Mouse (Mus musculus) heart, embryonic 13.5 days (tissue): ENCODE results near the gene Med24. TPM values are rescaled to one million over a fixed set of nuclear protein-coding genes. Genes with fewer than 3 reads are reported as not detected.

ENCODE experiments used
- ATAC-seq: fragments of 200-750 bp; cut with Nextera tagmentation; 2 replicates; pipeline ENCODE4 v1.8.0; 2017; ENCODE audit warnings: moderate TSS enrichment; ENCODE audit not compliant: insufficient number of reproducible peaks, low FRiP score, low TSS enrichment; ENCODE audit errors: extremely low read depth
- H3K27ac ChIP-seq: fragments of 300-500 bp; sonication (generic); replicated peaks from 2 replicates; pipeline ENCODE4 v1.5.1; 2015; ENCODE audit warnings: moderate library complexity, mild to moderate bottlenecking, inconsistent platforms
- H3K27me3 ChIP-seq: fragments of 300-500 bp; sonication (generic); replicated peaks from 2 replicates; pipeline ENCODE4 v1.6.1; 2015; ENCODE audit warnings: mild to moderate bottlenecking, inconsistent platforms
- H3K36me3 ChIP-seq: fragments of 300-500 bp; sonication (generic); 2 replicates; pipeline ENCODE4 v1.6.1; 2015; ENCODE audit warnings: mild to moderate bottlenecking, inconsistent platforms
- H3K4me1 ChIP-seq: fragments of 300-500 bp; sonication (generic); 2 replicates; pipeline ENCODE4 v1.6.1; 2015; ENCODE audit warnings: inconsistent platforms
- H3K4me2 ChIP-seq: fragments of 300-500 bp; sonication (generic); 2 replicates; pipeline ENCODE4 v1.6.1; 2015; ENCODE audit warnings: inconsistent platforms, mild to moderate bottlenecking, moderate library complexity
- H3K4me3 ChIP-seq: fragments of 300-500 bp; sonication (generic); 2 replicates; pipeline ENCODE4 v1.5.1; 2015; ENCODE audit warnings: moderate library complexity, mild to moderate bottlenecking, inconsistent platforms
- H3K9ac ChIP-seq: fragments of 300-500 bp; sonication (generic); 2 replicates; pipeline ENCODE4 v1.6.1; 2015; ENCODE audit warnings: inconsistent platforms, mild to moderate bottlenecking, moderate library complexity
- H3K9me3 ChIP-seq: fragments of 300-500 bp; sonication (generic); 2 replicates; pipeline ENCODE4 v1.6.1; 2016; ENCODE audit warnings: inconsistent platforms
- WGBS: fragments of 180-500 bp; shearing (Covaris S2); methylation state at CpG from one replicate; pipeline ENCODE4 v1.1.7; 2015; ENCODE audit warnings: mixed read lengths; 5-methylcytosine and 5-hydroxymethylcytosine counted together
- polyA plus RNA-seq: library from polyadenylated mRNA; unstranded; fragments of >200 nt; fragmentation: Nextera tagmentation; extraction: Ambion mirVana; gene quantifications from 2 replicates; pipeline ENCODE4 v1.2.1, GENCODE M21; 2015

Gene Med24
- 35.1 and 37.4 TPM in 2 replicates for polyA plus RNA-seq

DNA sequence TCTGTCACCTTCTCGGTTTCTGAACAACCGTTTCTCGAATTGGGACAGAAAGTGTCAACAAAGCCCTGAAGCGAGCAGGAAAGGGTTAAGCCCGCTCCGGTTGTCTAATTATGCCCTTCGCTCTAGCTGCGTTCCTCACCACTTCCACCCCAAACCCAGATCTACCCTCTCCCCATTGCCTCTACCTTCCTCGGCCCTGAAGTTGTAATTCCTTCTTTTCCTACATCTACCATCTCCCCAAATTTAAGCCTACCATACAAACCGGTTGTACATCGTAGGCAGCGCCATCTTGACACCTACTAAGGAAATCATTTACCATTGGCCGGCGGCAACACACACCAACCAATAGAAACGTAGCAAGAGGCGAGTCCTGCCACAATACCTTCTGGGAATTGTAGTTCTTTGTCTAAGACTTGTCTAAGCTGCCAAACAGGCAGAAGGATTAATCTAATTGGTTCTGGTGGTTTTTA lies at the start of gene Med24:
Gene Med24 (minus strand): TSS at position 317 of the 470 bp plus-strand sequence.
- Histone ChIP-seq H3K9ac (peak within 1 kb of the TSS; percentile 80), H3K9me3 (0 out of 2 replicates have a peak, but pooled peaks cover 2% of the 10 kb centered on the region), H3K4me3 (peak within 1 kb of the TSS; percentile 68), H3K4me2 (peak within 1 kb of the TSS; percentile 80), H3K36me3 (peaks cover 36% of the 10 kb centered on the region), H3K27me3 (no peaks in the 10 kb centered on the region), H3K27ac (0 out of 2 replicates have a peak within 1 kb of the TSS, but pooled peaks have one; percentile 16), H3K4me1 (peaks cover 10% of the 10 kb centered on the region)
- WGBS = 0% methylated on average over 16 of the region's 16 CpGs
- peak; percentile 80; the same call in 1 of the 2 replicates for ATAC-seq

DNA sequence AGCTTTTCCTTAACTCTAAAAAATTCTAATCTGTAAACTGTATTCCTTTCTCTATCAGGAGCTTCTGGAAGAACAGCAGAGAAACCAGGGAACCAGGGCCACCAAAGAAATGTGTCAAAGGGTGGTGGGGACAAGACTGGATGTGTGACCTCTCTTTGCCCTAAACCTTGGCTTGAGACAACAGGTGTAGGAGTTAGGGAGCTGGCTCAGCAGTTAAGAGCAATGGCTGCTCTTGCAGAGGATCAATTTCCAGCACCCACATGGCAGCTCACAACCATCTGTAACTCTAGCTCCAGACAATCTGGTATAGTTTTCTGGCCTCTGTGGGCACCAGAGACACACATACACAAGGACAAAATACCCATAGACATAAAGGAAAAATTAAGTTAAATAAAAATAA lies 48.7 kb upstream of the Med24 start:
- Histone ChIP-seq H3K27ac (peak overlapping the region; percentile 99), H3K4me1 (peaks cover 68% of the 10 kb centered on the region), H3K4me2 (no peak overlapping the region), H3K9me3 (no peaks in the 10 kb centered on the region), H3K36me3 (no peaks in the 10 kb centered on the region), H3K9ac (0 out of 2 replicates have a peak overlapping the region, but pooled peaks have one; percentile 50), H3K27me3 (no peaks in the 10 kb centered on the region), H3K4me3 (no peak overlapping the region)
- ATAC-seq = no peak

DNA sequence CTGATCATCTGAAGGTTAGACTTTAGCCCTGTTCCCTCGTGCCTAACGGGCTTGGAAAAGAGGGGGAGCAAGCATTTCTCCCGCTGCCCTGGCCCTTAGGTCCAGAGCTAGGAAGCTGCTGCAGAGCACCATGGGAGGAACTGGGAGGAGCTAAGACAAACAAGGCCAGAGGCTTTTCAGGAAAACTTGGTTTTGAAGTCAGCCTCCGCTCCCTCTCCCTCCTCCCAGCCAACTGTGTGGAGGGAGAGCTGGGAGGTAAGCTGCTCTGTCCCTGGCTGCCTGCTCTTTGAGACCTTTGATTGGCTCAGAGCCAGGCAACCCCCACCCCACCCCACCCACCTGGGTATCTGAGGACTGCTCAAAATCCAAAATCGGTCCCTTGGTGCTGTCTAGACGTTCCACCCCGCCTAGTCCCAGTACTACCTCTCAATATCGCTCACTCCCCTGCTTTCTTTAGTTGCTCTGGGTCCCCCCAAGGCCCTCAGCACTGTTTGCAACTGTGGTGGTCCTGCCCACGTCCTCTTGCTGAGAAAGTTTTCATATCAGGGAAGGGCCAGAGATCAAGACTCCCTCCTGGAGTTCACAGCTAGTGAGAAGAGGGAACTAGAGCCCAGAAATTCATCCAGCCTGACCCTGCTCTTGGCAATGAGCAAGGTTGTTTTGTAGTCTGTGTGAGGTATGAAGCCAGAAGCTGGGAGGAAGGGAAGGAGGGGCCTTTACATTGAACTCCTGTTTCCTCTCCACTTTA lies 47.8 kb upstream of the Med24 start:
- no peaks in the 10 kb centered on the region for H3K9me3 ChIP-seq
- H3K36me3 ChIP-seq = no peaks in the 10 kb centered on the region
- H3K4me1 ChIP-seq = peaks cover 68% of the 10 kb centered on the region
- ATAC-seq = no peak
- peak overlapping the region; percentile 85 for H3K4me2 ChIP-seq
- H3K27ac ChIP-seq = peak overlapping the region; percentile 99
- WGBS = 15% methylated on average over 9 of the region's 9 CpGs
- H3K27me3 ChIP-seq = no peaks in the 10 kb centered on the region
- H3K4me3 ChIP-seq = peak overlapping the region; percentile 11
- H3K9ac ChIP-seq = peak overlapping the region; percentile 81

DNA sequence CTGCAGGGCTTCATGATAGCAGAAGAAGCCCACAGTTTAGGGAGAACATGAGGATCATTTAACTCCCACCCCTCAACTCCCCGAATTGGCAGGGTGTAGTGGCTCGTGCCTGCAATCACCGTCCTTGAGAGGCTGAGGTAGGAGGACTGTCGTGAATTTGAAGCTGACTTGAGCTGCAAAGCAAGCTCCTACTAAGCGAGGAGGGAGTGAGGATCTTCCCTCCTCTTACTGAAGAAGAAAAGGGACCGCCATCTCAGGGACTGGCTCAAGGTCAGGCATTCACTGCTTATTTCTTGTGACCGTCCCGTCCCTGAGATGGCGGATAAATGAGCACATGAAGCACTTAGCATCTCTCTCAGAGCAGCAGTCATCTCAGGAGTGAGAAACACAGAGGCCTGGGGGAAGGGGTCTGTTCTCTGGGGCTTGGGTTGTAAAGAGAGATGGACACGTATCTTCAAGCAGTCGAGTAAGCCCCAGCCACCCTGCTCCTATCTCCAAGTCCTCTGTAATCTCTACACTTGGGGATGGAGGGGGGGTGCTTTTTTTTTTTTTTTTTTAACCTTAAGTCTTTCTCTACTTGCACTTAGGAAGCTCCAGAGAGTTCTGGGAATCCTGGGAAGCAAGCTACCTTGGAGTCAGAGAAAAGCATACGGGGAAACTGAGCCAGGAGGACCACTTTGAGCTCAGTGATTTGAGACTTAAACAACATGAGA lies 47.0 kb upstream of the Med24 start:
- no peaks in the 10 kb centered on the region for H3K27me3 ChIP-seq
- peak overlapping the region; percentile 99 for H3K27ac ChIP-seq
- H3K4me3 ChIP-seq = peak overlapping the region; percentile 58
- peaks cover 68% of the 10 kb centered on the region for H3K4me1 ChIP-seq
- 25% methylated on average over 12 of the region's 12 CpGs for WGBS
- H3K9ac ChIP-seq = peak overlapping the region; percentile 81
- H3K36me3 ChIP-seq = peaks cover 5% of the 10 kb centered on the region
- no peaks in the 10 kb centered on the region for H3K9me3 ChIP-seq
- no peak for ATAC-seq
- H3K4me2 ChIP-seq = peak overlapping the region; percentile 85

DNA sequence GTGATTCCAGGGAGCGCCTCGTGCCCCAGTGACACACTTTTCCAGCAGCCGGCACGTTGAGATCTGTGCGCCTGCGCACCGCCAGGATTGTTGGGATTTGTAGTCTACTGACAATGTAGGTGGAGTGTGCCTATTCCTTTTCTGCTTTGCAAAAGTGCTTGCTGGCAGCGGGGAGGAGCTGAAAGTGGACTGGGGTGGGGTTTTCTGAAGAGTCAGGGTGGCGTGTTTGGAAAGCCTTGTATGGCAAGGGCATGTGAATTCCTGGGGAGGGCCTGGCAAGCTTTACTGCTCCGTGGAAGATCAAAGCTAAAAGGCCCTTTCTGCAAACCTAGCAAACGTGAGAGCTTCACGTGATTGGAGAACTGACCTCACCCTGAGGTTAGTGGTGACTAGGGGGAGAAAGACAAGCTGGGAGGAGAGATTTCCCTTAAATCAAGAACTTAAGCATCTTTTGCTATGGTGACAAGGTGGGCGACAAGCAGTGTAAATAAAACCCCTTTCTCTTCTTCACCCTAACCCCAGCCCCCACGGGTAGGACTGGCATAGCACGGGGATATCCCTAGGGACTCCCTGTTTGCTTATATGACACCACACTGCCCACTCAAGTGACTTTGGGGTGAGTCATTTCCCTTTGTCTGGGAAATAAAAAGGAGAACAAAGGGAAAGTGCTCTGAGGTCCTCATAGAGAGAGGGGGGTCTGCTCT lies 46.3 kb upstream of the Med24 start:
- Histone ChIP-seq H3K36me3 (peaks cover 12% of the 10 kb centered on the region), H3K27ac (peak overlapping the region; percentile 99), H3K9ac (peak overlapping the region; percentile 83), H3K4me2 (peak overlapping the region; percentile 85), H3K4me1 (peaks cover 73% of the 10 kb centered on the region), H3K9me3 (no peaks in the 10 kb centered on the region), H3K27me3 (no peaks in the 10 kb centered on the region), H3K4me3 (peak overlapping the region; percentile 58)
- WGBS = 3% methylated on average over 15 of the region's 15 CpGs
- ATAC-seq = peak; percentile 66

DNA sequence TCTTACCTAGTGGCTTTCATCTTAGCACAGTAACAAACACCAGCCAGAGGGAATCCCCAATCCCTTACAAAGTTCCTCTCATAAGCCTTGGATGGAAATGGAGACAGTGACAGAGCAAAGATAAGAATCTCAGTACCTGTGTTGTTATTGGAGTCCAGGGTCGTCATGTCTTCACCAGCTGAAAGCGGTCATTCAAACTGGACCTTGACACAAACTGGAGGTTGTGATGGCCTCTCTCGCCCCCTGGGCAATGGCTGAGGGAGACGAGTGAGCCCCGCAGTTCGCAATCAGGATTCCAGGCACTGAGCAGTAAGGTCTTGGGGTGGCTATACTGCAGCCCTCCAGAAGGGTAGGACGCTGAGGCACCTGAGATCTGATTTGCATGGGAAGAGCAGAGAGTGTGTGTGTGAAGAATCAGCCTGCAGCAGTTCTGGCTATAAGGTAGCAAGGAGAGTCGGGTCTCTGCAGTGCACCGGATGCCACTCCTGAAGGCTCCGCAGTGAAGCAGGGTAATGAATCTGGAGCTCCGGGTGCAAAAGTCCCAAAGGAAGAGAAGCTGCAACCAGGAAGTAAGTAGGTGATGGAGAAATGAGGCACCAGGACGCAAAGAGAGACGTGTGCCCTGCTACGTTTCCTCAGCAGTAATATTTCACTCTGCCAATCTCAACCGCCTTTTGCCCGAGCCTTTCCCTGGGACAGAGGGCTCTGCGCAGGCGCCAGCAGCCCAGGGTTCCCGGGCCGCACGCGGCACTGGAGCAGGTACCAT lies 45.5 kb upstream of the Med24 start, which contains the start of gene Nr1d1:
Gene Nr1d1 (minus strand): TSS at position 752 of the 766 bp plus-strand sequence.
- peak within 1 kb of the TSS; percentile 85 for H3K4me2 ChIP-seq
- peak within 1 kb of the TSS; percentile 83 for H3K9ac ChIP-seq
- ATAC-seq = no peak
- H3K27me3 ChIP-seq = no peaks in the 10 kb centered on the region
- H3K36me3 ChIP-seq = peaks cover 19% of the 10 kb centered on the region
- peak within 1 kb of the TSS; percentile 58 for H3K4me3 ChIP-seq
- peaks cover 81% of the 10 kb centered on the region for H3K4me1 ChIP-seq
- under 1% methylated on average over 22 of the region's 22 CpGs for WGBS
- H3K27ac ChIP-seq = peak within 1 kb of the TSS; percentile 99
- no peaks in the 10 kb centered on the region for H3K9me3 ChIP-seq

DNA sequence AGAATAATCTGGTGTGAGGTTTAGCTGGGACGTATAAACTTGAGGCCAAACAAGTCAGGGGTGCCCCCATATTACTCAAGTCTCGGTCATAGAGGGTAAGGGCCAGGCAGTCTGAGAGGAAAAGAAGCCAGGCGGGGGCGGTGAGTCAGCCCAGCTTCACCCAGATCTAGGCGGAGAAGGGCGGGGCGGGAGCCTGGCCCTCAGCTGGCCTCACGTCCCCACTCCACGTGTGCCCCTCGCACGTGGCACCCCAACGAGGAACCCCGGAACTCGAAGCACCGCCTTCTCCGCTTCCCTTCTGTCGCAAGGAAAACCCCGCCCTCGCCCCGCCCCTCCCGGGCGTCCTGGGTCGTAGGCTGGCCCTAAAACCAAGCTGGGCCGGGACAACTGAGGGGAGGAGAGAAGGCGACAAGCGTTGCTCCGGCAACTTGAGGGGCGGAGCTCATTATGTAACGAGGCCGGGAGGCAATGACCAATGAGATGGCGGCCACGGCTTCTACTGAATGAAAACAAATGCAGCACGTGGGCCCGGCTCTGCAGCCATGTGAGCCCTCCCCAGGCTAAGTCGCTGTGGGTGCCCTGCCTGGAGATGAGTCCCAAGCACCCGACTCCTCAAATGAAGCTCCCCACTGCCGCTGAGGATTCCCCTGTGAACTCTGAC lies 44.5 kb upstream of the Med24 start:
- Histone ChIP-seq H3K4me3 (peak overlapping the region; percentile 58), H3K27me3 (no peaks in the 10 kb centered on the region), H3K9me3 (no peaks in the 10 kb centered on the region), H3K4me2 (peak overlapping the region; percentile 85), H3K4me1 (peaks cover 91% of the 10 kb centered on the region), H3K36me3 (peaks cover 29% of the 10 kb centered on the region), H3K9ac (peak overlapping the region; percentile 83), H3K27ac (peak overlapping the region; percentile 99)
- WGBS = 1% methylated on average over 37 of the region's 37 CpGs
- ATAC-seq = peak; percentile 84

DNA sequence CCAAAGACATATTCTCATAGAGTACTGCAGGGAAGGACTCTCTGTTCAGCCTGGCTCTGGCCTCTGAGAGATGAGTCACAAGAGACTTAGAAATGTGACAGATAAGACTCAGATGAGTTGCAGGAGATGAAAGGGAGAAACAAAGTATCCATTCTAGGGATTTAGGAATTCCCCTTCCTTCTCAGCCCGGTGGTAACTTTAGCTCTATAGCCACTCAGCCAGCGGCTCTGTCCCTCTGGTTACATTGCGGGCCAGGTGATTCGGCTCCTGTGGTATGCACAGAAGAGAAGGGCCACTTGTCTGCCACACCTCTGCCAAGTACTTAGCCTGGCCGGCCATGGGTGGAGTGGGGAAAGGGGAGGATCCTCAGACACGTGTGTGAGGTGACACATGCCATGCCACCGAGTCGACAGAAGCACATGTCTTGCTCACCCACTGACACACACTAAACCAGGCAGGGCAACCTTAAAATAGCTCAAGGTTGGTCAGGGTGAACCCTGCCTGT lies 43.5 kb upstream of the Med24 start:
- Histone ChIP-seq H3K9ac (peak overlapping the region; percentile 72), H3K27me3 (no peaks in the 10 kb centered on the region), H3K4me3 (peak overlapping the region; percentile 58), H3K36me3 (peaks cover 34% of the 10 kb centered on the region), H3K27ac (peak overlapping the region; percentile 99), H3K4me2 (peak overlapping the region; percentile 85), H3K9me3 (no peaks in the 10 kb centered on the region), H3K4me1 (peaks cover 96% of the 10 kb centered on the region)
- ATAC-seq = no peak; the same call in 1 of the 2 replicates
- WGBS = 29% methylated on average over 8 of the region's 8 CpGs

DNA sequence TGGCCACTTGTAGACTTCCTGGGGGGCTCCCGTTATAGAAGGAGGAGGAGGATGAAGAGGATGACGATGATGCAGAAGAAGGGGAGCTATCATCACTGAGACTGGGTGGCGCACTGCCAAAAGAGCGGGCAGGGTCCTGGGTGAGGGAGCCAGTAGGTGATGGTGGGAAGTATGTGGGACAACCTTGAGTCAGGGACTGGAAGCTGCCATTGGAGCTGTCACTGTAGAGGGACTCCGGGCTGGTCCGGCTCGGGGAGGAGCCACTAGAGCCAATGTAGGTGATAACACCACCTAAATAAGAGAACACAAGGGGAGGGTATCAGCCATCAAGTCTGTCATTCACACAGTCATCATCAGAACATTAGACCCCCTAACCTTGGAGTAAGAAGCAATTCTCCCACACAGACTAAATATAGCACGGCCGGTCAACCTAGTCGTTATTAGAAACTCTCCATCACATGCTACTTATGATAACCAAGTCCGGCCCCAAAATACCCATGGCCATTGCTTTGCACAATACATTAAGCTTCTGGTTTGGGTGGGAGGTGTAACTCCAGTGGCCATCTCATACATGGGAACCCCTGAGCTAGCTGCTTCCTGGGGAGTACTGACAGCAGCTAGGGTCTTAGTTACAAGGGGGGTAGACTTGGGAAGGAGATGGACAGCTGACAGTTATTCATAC lies 42.8 kb upstream of the Med24 start:
- Histone ChIP-seq H3K9ac (peak overlapping the region; percentile 72), H3K36me3 (peaks cover 34% of the 10 kb centered on the region), H3K9me3 (no peaks in the 10 kb centered on the region), H3K4me2 (peak overlapping the region; percentile 85), H3K4me1 (peaks cover 96% of the 10 kb centered on the region), H3K27ac (peak overlapping the region; percentile 99), H3K4me3 (peak overlapping the region; percentile 58), H3K27me3 (no peaks in the 10 kb centered on the region)
- no peak for ATAC-seq
- WGBS = 57% methylated on average over 11 of the region's 11 CpGs
